Mouse (Mus musculus) liver, adult 2 months (tissue): Measurements from ENCODE around the gene Gm4307. TPM values are rescaled to one million over a fixed set of nuclear protein-coding genes. Genes with fewer than 3 reads are reported as not detected.
"Not testable (repeated sequence)": the region's sequence is repeated elsewhere in the genome, so short reads cannot be mapped to it uniquely, and the experiment has no call there.

Experiments used
- DNase-seq: peaks from one replicate; pipeline ENCODE4 v3.0.0-alpha.2; 2011; ENCODE audit warnings: low read depth, low spot score; ENCODE audit errors: extremely low read depth
- H3K27ac ChIP-seq: fragments of 200-500 bp; replicated peaks from 2 replicates; pipeline ENCODE4 v1.5.1; 2012; ENCODE audit warnings: low read depth, mild to moderate bottlenecking, control low read depth, inconsistent platforms, low read length; ENCODE audit not compliant: insufficient read depth
- H3K27me3 ChIP-seq: fragments of 200-500 bp; 2 replicates; pipeline ENCODE4 v1.6.1; 2012; ENCODE audit warnings: mild to moderate bottlenecking, moderate library complexity, low read length, inconsistent platforms; ENCODE audit not compliant: control insufficient read depth, insufficient read depth
- H3K36me3 ChIP-seq: fragments of 200-500 bp; 2 replicates; pipeline ENCODE4 v1.6.1; 2012; ENCODE audit warnings: low read length, inconsistent platforms; ENCODE audit not compliant: control insufficient read depth, insufficient read depth
- H3K4me1 ChIP-seq: fragments of 200-500 bp; 2 replicates; pipeline ENCODE4 v1.6.1; 2011; ENCODE audit warnings: low read length; ENCODE audit not compliant: control insufficient read depth, insufficient read depth
- H3K4me3 ChIP-seq: fragments of 200-500 bp; 2 replicates; pipeline ENCODE4 v1.5.1; 2011; ENCODE audit warnings: low read depth, mild to moderate bottlenecking, control low read depth, low read length, moderate library complexity; ENCODE audit not compliant: insufficient read depth
- H3K79me2 ChIP-seq: fragments of 200-500 bp; 2 replicates; pipeline ENCODE4 v1.6.1; 2012; ENCODE audit warnings: inconsistent platforms, mild to moderate bottlenecking, low read length, moderate library complexity; ENCODE audit not compliant: control insufficient read depth, insufficient read depth
- H3K9ac ChIP-seq: fragments of 200-500 bp; 2 replicates; pipeline ENCODE4 v1.6.1; 2012; ENCODE audit warnings: low read depth, mild to moderate bottlenecking, control low read depth, inconsistent platforms, low read length
- WGBS: fragments of 180-500 bp; shearing (Covaris S2); methylation state at CpG from one replicate; pipeline ENCODE4 v1.1.7; 2018; 5-methylcytosine and 5-hydroxymethylcytosine counted together
- polyA plus RNA-seq: library from polyadenylated mRNA; depleted of rRNA; stranded (reverse); fragments of >200 nt; gene quantifications from 2 replicates; pipeline ENCODE4 v1.2.3, GENCODE M21; 2012; rRNA removed
- total RNA-seq: library from RNA; depleted of rRNA; stranded (reverse); fragments of >200 nt; gene quantifications from 2 replicates; pipeline ENCODE4 v1.2.3, GENCODE M21; 2014; rRNA removed

The Gm4307 gene
- total RNA-seq (not detected in 2 replicates), polyA plus RNA-seq (not detected in 2 replicates)

DNA sequence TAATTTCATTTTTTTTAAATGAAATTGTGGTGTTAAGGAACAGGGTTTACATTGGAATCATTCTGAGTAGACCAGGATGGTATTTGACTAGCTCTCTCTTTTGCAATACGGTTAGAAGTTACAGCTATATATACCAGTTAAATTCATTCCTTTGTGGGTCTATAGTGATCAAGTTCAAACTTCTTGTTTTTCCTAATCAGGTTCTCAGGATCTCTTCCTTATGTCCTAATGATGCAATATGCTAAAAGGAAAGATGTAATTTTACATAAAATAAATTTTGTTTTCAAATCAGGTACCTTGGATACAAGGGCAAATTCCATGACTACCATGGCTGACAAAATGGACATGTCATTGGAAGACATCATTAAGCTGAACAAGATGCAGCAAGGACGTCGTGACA lies at the start of gene Gm4307:
Gene Gm4307 (plus strand): TSS at position 301 of the 400 bp plus-strand sequence.
- no CpG with 5 or more reads among the region's 3 CpGs for WGBS
- not testable (repeated sequence) for H3K4me3 ChIP-seq, H3K79me2 ChIP-seq, H3K36me3 ChIP-seq, DNase-seq, H3K4me1 ChIP-seq, H3K27ac ChIP-seq, H3K27me3 ChIP-seq, H3K9ac ChIP-seq

DNA sequence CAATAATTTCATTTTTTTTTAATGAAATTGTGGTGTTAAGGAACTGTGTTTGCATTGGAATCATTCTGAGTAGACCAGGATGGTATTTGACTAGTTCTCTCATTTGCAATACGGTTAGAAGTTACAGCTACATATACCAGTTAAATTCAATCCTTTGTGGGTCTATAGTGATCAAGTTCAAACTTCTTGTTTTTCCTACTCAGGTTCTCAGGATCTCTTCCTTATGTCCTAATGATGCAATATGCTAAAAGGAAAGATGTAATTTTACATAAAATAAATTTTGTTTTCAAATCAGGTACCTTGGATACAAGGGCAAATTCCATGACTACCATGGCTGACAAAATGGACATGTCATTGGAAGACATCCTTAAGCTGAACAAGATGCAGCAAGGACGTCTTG lies 25.8 kb upstream of the Gm4307 start, which contains the start of gene Gm4301:
Gene Gm4301 (plus strand): TSS at position 301 of the 400 bp plus-strand sequence.
- not testable (repeated sequence) for H3K79me2 ChIP-seq, H3K9ac ChIP-seq, H3K27ac ChIP-seq, H3K27me3 ChIP-seq, H3K4me3 ChIP-seq, DNase-seq, H3K36me3 ChIP-seq, H3K4me1 ChIP-seq
- WGBS, result no CpG with 5 or more reads among the region's 2 CpGs

DNA sequence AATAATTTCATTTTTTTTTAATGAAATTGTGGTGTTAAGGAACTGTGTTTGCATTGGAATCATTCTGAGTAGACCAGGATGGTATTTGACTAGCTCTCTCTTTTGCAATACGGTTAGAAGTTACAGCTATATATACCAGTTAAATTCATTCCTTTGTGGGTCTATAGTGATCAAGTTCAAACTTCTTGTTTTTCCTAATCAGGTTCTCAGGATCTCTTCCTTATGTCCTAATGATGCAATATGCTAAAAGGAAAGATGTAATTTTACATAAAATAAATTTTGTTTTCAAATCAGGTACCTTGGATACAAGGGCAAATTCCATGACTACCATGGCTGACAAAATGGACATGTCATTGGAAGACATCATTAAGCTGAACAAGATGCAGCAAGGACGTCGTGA lies 20.6 kb upstream of the Gm4307 start, which contains the start of gene Gm4302:
Gene Gm4302 (plus strand): TSS at position 301 of the 400 bp plus-strand sequence.
- H3K27me3 ChIP-seq, H3K36me3 ChIP-seq, DNase-seq, H3K79me2 ChIP-seq, H3K4me1 ChIP-seq, H3K27ac ChIP-seq, H3K4me3 ChIP-seq, H3K9ac ChIP-seq: not testable (repeated sequence)
- WGBS, result no CpG with 5 or more reads among the region's 3 CpGs

DNA sequence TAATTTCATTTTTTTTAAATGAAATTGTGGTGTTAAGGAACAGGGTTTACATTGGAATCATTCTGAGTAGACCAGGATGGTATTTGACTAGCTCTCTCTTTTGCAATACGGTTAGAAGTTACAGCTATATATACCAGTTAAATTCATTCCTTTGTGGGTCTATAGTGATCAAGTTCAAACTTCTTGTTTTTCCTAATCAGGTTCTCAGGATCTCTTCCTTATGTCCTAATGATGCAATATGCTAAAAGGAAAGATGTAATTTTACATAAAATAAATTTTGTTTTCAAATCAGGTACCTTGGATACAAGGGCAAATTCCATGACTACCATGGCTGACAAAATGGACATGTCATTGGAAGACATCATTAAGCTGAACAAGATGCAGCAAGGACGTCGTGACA lies 15.5 kb upstream of the Gm4307 start, which contains the start of gene Gm4303:
Gene Gm4303 (plus strand): TSS at position 301 of the 400 bp plus-strand sequence.
- H3K27me3 ChIP-seq, H3K4me3 ChIP-seq, H3K27ac ChIP-seq, H3K79me2 ChIP-seq, H3K9ac ChIP-seq, H3K4me1 ChIP-seq, H3K36me3 ChIP-seq, DNase-seq: not testable (repeated sequence)
- no CpG with 5 or more reads among the region's 3 CpGs for whole genome bisulfite sequencing

DNA sequence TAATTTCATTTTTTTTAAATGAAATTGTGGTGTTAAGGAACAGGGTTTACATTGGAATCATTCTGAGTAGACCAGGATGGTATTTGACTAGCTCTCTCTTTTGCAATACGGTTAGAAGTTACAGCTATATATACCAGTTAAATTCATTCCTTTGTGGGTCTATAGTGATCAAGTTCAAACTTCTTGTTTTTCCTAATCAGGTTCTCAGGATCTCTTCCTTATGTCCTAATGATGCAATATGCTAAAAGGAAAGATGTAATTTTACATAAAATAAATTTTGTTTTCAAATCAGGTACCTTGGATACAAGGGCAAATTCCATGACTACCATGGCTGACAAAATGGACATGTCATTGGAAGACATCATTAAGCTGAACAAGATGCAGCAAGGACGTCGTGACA lies 10.3 kb upstream of the Gm4307 start, which contains the start of gene Gm4305:
Gene Gm4305 (plus strand): TSS at position 301 of the 400 bp plus-strand sequence.
- no CpG with 5 or more reads among the region's 3 CpGs for WGBS
- H3K4me3 ChIP-seq, H3K27me3 ChIP-seq, H3K27ac ChIP-seq, H3K79me2 ChIP-seq, H3K36me3 ChIP-seq, H3K4me1 ChIP-seq, DNase-seq, H3K9ac ChIP-seq: not testable (repeated sequence)

DNA sequence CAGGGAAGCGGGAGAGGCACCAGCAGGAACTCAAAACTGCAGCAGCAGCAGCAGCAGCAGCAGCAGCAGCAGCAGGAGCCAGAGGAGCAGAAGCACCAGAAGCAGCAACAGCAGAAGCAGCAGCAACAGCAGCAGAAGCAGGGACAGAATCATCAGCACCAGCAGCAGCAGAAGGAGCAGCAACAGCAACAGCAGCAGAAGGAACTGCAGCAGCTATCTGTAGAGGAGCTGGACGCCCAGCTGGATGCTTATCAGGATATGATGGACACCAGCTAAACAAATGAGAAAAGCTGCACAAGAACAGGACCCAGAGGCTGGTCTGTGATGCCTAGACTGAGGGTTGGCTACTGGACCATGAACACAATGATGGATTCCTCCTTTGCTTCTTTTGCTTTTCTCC lies 4.3 kb upstream of the Gm4307 start:
- not testable (repeated sequence) for H3K27ac ChIP-seq, H3K9ac ChIP-seq, H3K36me3 ChIP-seq, H3K4me1 ChIP-seq, H3K27me3 ChIP-seq, H3K79me2 ChIP-seq, H3K4me3 ChIP-seq, DNase-seq
- 53% methylated on average over 2 of the region's 2 CpGs for WGBS

DNA sequence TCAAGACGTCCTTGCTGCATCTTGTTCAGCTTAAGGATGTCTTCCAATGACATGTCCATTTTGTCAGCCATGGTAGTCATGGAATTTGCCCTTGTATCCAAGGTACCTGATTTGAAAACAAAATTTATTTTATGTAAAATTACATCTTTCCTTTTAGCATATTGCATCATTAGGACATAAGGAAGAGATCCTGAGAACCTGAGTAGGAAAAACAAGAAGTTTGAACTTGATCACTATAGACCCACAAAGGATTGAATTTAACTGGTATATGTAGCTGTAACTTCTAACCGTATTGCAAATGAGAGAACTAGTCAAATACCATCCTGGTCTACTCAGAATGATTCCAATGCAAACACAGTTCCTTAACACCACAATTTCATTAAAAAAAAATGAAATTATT lies 21.3 kb downstream of the Gm4307 start, which contains the start of gene Gm4312:
Gene Gm4312 (minus strand): TSS at position 101 of the 400 bp plus-strand sequence.
- DNase-seq, H3K27ac ChIP-seq, H3K9ac ChIP-seq, H3K4me1 ChIP-seq, H3K36me3 ChIP-seq, H3K79me2 ChIP-seq, H3K27me3 ChIP-seq, H3K4me3 ChIP-seq: not testable (repeated sequence)
- WGBS, result no CpG with 5 or more reads among the region's 2 CpGs

DNA sequence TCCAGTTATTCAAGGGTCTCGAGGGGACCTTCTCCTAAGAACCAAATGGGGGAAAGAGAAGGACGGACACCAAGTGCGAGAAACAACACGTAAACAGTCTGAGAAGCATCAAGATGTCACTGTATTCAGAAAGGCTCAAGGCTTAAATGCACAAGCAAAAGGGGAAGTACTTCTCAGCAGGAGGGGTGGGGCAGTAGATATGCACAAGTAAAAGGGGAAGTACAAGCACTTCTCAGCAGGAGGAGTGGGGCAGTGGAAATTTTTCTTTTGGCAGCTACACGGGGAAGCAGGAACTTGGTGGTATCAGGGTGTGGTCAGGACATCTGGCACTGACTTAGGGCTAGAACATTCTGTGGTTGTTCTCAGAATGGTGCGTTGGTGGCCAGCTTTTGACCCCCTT lies 41.2 kb downstream of the Gm4307 start:
- not testable (repeated sequence) for H3K9ac ChIP-seq, H3K27me3 ChIP-seq, H3K4me3 ChIP-seq, H3K4me1 ChIP-seq, H3K27ac ChIP-seq, H3K36me3 ChIP-seq, DNase-seq, H3K79me2 ChIP-seq
- 81% methylated on average over 6 of the region's 6 CpGs for WGBS
